Mouse (Mus musculus): Measurements from ENCODE around the gene 5031410I06Rik.
"Not testable (repeated sequence)": the region's sequence is repeated elsewhere in the genome, so short reads cannot be mapped to it uniquely, and the experiment has no call there.

5031410I06Rik gene

DNA sequence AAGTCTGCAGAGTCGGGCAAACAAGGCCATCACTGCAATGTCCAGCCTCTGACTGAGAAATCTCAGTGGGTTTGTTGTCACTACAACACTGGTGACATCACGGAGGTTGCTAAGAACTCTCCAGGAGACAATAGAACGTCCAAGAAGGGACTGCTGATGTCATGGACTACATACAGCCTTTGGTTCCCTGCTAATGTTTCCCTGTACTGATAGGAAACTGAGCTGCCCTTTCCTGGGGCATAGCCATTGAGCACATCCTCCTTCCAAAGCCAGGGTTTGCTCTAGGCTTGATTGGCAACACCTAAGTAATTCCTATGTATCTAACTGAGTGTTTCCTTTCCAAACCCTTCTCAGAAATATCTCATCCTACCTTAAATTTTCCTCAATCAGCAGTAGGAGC is at the start of gene 5031410I06Rik:
Gene 5031410I06Rik (minus strand): TSS at position 101 of the 400 bp plus-strand sequence.
- not testable (repeated sequence) for DNase-seq

DNA sequence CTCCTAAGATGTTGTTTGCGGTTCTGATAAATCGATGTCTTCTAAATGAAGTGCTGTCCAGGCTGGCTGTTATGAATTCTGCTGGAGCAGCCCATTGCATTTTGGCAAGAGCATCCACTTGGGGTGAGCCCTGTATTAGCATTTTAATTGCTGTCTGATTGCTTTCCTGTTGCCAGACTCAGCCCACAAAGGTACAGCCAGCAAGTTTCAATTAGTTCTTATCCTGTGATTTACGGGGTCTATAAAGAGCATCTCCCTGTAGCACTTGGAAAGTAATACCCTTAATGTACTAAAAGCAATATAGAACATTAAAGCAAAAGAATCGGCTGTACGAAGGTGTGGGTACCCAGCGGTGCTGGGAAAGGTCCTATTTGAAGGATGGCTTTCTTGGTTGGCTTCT is 37.7 kb upstream of the 5031410I06Rik start:
- DNase-seq = no peak

DNA sequence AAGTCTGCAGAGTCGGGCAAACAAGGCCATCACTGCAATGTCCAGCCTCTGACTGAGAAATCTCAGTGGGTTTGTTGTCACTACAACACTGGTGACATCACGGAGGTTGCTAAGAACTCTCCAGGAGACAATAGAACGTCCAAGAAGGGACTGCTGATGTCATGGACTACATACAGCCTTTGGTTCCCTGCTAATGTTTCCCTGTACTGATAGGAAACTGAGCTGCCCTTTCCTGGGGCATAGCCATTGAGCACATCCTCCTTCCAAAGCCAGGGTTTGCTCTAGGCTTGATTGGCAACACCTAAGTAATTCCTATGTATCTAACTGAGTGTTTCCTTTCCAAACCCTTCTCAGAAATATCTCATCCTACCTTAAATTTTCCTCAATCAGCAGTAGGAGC is 16.2 kb upstream of the 5031410I06Rik start, which contains the start of gene Gm10220:
Gene Gm10220 (minus strand): TSS at position 101 of the 400 bp plus-strand sequence.
- DNase-seq = not testable (repeated sequence)

DNA sequence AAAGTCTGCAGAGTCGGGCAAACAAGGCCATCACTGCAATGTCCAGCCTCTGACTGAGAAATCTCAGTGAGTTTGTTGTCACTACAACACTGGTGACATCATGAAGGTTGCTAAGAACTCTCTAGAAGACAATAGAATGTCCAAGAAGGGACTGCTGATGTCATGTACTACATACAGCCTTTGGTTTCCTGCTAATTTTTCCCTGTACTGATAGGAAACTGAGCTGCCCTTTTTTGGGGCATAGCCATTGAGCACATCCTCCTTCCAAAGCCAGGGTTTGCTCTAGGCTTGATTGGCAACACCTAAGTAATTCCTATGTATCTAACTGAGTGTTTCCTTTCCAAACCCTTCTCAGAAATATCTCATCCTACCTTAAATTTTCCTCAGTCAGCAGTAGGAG is 16.0 kb downstream of the 5031410I06Rik start, which contains the start of gene Gm10471:
Gene Gm10471 (minus strand): TSS at position 101 of the 400 bp plus-strand sequence.
- not testable (repeated sequence) for DNase-seq

DNA sequence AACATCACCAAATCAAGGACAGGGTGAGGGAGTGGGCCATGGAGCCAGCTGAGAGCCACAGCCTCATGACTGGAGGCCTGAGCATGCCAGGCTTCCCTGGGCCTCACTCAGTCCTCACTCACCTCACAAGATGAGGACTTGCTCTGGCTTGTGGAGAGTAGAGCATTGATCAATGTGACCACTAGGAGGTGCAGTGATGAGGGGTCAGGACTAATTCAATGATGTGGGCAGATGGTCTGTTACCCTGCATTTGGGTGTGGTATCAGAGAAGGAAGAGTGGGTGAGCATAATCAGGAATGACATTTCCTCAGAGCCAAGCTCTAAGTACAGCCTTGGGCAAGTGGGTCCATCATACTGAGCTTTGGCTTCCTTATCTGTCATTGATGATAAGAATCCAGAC is 26.1 kb downstream of the 5031410I06Rik start:
- DNase-seq = not testable (repeated sequence)

DNA sequence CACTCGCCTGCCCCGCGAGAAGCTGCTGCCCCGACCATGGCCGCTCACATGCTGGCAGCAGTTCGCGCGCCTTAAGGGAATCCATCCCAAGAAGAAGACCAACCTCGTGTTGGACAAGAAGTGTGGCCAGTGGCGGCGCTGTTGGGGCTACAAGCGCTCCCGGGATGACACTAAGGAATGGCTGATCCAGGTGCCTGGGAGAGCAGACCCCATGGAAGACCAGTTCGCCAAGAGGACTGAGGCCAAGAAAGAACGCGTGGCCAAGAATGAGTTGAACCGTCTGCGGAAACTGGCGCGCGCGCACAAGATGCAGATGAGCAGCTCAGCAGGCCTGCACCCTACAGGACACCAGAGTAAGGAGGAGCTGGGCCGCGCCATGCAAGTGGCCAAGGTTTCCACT is 34.4 kb downstream of the 5031410I06Rik start:
- DNase-seq = no peak

DNA sequence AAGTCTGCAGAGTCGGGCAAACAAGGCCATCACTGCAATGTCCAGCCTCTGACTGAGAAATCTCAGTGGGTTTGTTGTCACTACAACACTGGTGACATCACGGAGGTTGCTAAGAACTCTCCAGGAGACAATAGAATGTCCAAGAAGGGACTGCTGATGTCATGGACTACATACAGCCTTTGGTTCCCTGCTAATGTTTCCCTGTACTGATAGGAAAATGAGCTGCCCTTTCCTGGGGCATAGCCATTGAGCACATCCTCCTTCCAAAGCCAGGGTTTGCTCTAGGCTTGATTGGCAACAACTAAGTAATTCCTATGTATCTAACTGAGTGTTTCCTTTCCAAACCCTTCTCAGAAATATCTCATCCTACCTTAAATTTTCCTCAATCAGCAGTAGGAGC is 46.7 kb downstream of the 5031410I06Rik start, which contains the start of gene Gm7347:
Gene Gm7347 (minus strand): TSS at position 101 of the 400 bp plus-strand sequence.
- not testable (repeated sequence) for DNase-seq
